Mouse (Mus musculus) heart, adult 9 months (tissue): ENCODE measurements at regions not wholly inside any gene's neighbourhood (a gene's known extent, or its start where the extent isn't known, plus 50 kb on each side); places are given as distances from the start of the nearest gene placed in this dataset.

Experiments
- DNase-seq, 2 experiments: peaks; one replicate each; pipeline ENCODE4 v3.0.0; 2022; ENCODE audit warnings: low spot score in 2 of 2

GRCm38 (mm10) chr9:14215961-14216360, 58.9 kb upstream of the Sesn3 start:
- DNase-seq = no peak

DNA sequence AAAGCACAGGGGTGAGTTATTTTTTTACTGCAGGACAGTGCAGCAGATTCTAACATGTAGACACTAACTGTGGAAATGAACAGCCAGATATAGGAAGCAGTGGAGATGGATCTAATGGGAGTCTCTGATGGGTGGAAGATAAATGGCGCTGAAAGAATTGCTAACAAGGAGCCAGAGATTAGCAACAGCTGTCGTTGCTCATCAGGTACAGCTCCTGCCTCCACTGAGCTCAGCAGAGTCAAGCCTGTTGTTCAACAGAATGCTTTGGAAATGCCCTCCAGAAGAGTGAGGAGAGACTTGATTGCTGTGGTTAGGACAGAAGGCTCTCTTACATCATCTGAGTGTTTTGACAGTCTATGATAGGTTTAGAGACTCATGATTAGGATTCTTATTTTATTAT, 51.9 kb upstream of the Sesn3 start:
- no peak for DNase-seq
